Mouse (Mus musculus) neural tube, embryonic 15.5 days (tissue): Measurements from ENCODE around the gene Lrrc19. TPM values are rescaled to one million over a fixed set of nuclear protein-coding genes. Genes with fewer than 3 reads are reported as not detected.
A peak's percentile ranks its signal among the peaks of the same experiment; 100 is the strongest.

ENCODE experiments used
- microRNA counts: library from miRNA; unstranded; fragments of <30 nt; microRNA quantifications from one replicate; lab custom pipeline; 2016
- microRNA-seq: library from miRNA; unstranded; fragments of <30 nt; microRNA quantifications from one replicate; pipeline ENCODE4, GENCODE M21; 2017
- polyA plus RNA-seq: library from polyadenylated mRNA; unstranded; fragments of >200 nt; fragmentation: Nextera tagmentation; extraction: Ambion mirVana; gene quantifications from 2 replicates; pipeline ENCODE4 v1.2.1, GENCODE M21; 2015

Gene Lrrc19
- polyA plus RNA-seq, 1 experiment from 2014 or later, result 0.26 TPM

MicroRNAs encoded within 50 kb of the gene (microRNA counts, 519-probe panel; counts per million panel counts)
- microRNA mmu-miR-872 (lab: Ali Mortazavi, UCI), result 2,941 counts per million, percentile 71 among the panel's probes with 10 or more counts

Small RNA genes lying within 50 kb of the gene (microRNA-seq; reads per million reads assigned to microRNA genes)
- gene Mir872, result 2,334 reads per million, percentile 87 among the genes with 10 or more reads in this experiment

Other genes starting within 250 kb of the Lrrc19 start
- not detected in 2 replicates for gene Gm10306, start 93.6 kb downstream of the Lrrc19 start, polyA plus RNA-seq
- gene Caap1, start 93.3 kb downstream of the Lrrc19 start, polyA plus RNA-seq, result 15.8 and 16.0 TPM in 2 replicates
- gene Plaa, start 46.9 kb downstream of the Lrrc19 start, polyA plus RNA-seq, result 66.4 and 67.4 TPM in 2 replicates
- gene Ift74, start 35.7 kb downstream of the Lrrc19 start, polyA plus RNA-seq, result 20.1 and 22.0 TPM in 2 replicates
- gene Tek, start 89.1 kb upstream of the Lrrc19 start, polyA plus RNA-seq, result 7.6 and 9.6 TPM in 2 replicates